Mouse (Mus musculus): ENCODE data around the gene Gm6904. TPM values are rescaled to one million over a fixed set of nuclear protein-coding genes. Genes with fewer than 3 reads are reported as not detected.
"Not testable (repeated sequence)": the region's sequence is repeated elsewhere in the genome, so short reads cannot be mapped to it uniquely, and the experiment has no call there.

Gene Gm6904
- not detected for total RNA-seq (2021)
- long read RNA-seq, experiment 1, result 0 reads
- long read RNA-seq, experiment 2, result 0 reads

GRCm38 (mm10) chr14:59260056-59260455 lies at the start of gene Gm6904:
Gene Gm6904, minus strand, starts transcription at chr14:59260216.
- no peak for DNase-seq (ENCODE audit: low spot score in 2 of 2)
- no peak within 1 kb of the TSS for H3K27ac ChIP-seq
- no peak within 1 kb of the TSS for H3K4me3 ChIP-seq
- TF ChIP-seq CTCF (conservative IDR thresholded peaks at IDR 0.05), result no peak

DNA sequence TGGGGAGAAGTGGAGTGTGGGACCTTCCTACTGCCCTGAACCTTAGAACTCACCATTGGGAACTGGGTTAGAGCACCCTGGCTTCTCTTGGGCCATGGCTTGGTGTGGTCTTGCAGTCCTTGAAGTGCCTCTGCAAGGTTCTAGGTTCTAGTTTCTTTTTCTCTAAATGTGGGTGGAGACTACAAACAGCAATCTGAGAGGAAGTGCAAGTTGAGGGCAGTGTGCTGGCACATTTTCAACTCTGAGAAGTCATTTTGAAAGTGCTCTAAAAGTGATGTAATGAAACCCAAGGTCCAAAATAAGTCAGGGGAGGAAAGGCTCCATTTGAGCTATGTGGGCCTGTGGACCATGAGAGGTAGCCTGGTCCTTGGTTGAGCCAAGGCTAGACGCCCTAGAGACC lies 37.4 kb upstream of the Gm6904 start, which contains the start of gene Phf11a:
TSS of gene Phf11a (minus strand) at position 132 of the 400 bp plus-strand sequence.
- DNase-seq (ENCODE audit: low spot score in 2 of 2); H3K27ac ChIP-seq; H3K4me3 ChIP-seq: not testable (repeated sequence)

- DNase-seq (ENCODE audit: low spot score in 2 of 2); H3K4me3 ChIP-seq; H3K27ac ChIP-seq: not testable (repeated sequence)
Observed at GRCm38 (mm10) chr14:59291769-59292168, 31.8 kb upstream of the Gm6904 start.

- not testable (repeated sequence) for H3K27ac ChIP-seq; DNase-seq (ENCODE audit: low spot score in 2 of 2); H3K4me3 ChIP-seq
Observed at GRCm38 (mm10) chr14:59274961-59275360, 14.9 kb upstream of the Gm6904 start.

- not testable (repeated sequence) for H3K4me3 ChIP-seq; H3K27ac ChIP-seq; DNase-seq (ENCODE audit: low spot score in 2 of 2)
Observed at GRCm38 (mm10) chr14:59255861-59256260, 4.2 kb downstream of the Gm6904 start.

- TF ChIP-seq CTCF (conservative IDR thresholded peaks at IDR 0.05), result peak; percentile 60
- DNase-seq (ENCODE audit: low spot score in 2 of 2); H3K4me3 ChIP-seq; H3K27ac ChIP-seq: not testable (repeated sequence)
Observed at GRCm38 (mm10) chr14:59250350-59250749, 9.7 kb downstream of the Gm6904 start.

GRCm38 (mm10) chr14:59233635-59234034 lies 26.4 kb downstream of the Gm6904 start:
- no peak for TF ChIP-seq CTCF (conservative IDR thresholded peaks at IDR 0.05)
- DNase-seq (ENCODE audit: low spot score in 2 of 2), result no peak
- no peak overlapping the region for H3K27ac ChIP-seq
- no peak overlapping the region for H3K4me3 ChIP-seq

GRCm38 (mm10) chr14:59232003-59232402 lies 28.0 kb downstream of the Gm6904 start:
- Histone ChIP-seq H3K27ac (no peak overlapping the region), H3K4me3 (no peak overlapping the region)
- DNase-seq (ENCODE audit: low spot score in 2 of 2), result no peak
- peak; percentile 63 for TF ChIP-seq CTCF (conservative IDR thresholded peaks at IDR 0.05)

GRCm38 (mm10) chr14:59230331-59230966 lies 29.6 kb downstream of the Gm6904 start:
- no peak for DNase-seq (ENCODE audit: low spot score in 2 of 2)
- Histone ChIP-seq H3K4me3 (no peak overlapping the region), H3K27ac (peak overlapping the region; percentile 58; the same call in 1 of the 2 replicates)
- no peak for TF ChIP-seq CTCF (conservative IDR thresholded peaks at IDR 0.05)

- H3K27ac ChIP-seq, result peak overlapping the region; percentile 58; the same call in 1 of the 2 replicates
- peak; percentile 59 for TF ChIP-seq CTCF (conservative IDR thresholded peaks at IDR 0.05)
Observed at GRCm38 (mm10) chr14:59229822-59230221, 30.2 kb downstream of the Gm6904 start.

GRCm38 (mm10) chr14:59226240-59226639 lies 33.8 kb downstream of the Gm6904 start:
- Histone ChIP-seq H3K4me3 (no peak overlapping the region), H3K27ac (peak overlapping the region; percentile 75)
- TF ChIP-seq CTCF (conservative IDR thresholded peaks at IDR 0.05), result no peak
- no peak for DNase-seq (ENCODE audit: low spot score in 2 of 2)

More at GRCm38 (mm10) chr14:59229822-59230221, 30.2 kb downstream of the Gm6904 start:
- no peak for DNase-seq (ENCODE audit: low spot score in 2 of 2)
- no peak overlapping the region for H3K4me3 ChIP-seq

DNA sequence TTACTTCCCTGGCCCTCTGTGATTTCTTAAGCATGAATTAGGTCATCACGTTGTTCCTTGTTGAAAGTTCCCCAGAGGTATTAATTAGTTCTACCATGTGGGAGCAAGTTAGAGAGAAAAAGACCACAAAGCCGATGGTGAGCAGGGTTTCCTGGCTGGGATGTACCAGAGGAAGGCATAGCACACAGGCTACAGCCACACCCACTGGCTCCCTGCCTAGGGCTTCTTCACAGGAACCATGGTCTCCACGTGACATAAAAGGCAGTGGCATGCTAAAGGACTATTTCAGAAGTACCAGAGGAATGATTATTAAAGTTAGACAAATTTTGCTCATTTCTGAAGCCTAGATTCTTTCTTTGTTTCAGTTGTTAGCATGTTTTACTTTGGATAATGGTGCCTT lies 40.8 kb downstream of the Gm6904 start:
- no peak for TF ChIP-seq CTCF (conservative IDR thresholded peaks at IDR 0.05)
- DNase-seq (ENCODE audit: low spot score in 2 of 2), result no peak
- no peak overlapping the region for H3K27ac ChIP-seq
- no peak overlapping the region for H3K4me3 ChIP-seq

- Histone ChIP-seq H3K4me3 (no peak overlapping the region), H3K27ac (no peak overlapping the region)
- no peak for DNase-seq (ENCODE audit: low spot score in 2 of 2)
- TF ChIP-seq CTCF (conservative IDR thresholded peaks at IDR 0.05), result no peak
Observed at GRCm38 (mm10) chr14:59209816-59210215, 50.2 kb downstream of the Gm6904 start.

GRCm38 (mm10) chr14:59209003-59209402 lies 51.0 kb downstream of the Gm6904 start:
- DNase-seq (ENCODE audit: low spot score in 2 of 2), result no peak
- no peak overlapping the region for H3K27ac ChIP-seq
- H3K4me3 ChIP-seq, result no peak overlapping the region
- no peak for TF ChIP-seq CTCF (conservative IDR thresholded peaks at IDR 0.05)

Data from layer of hippocampus, adult 2 months (tissue).